27 mouse cellular contexts compared by ENCODE assay signal in the genomic region with DNA sequence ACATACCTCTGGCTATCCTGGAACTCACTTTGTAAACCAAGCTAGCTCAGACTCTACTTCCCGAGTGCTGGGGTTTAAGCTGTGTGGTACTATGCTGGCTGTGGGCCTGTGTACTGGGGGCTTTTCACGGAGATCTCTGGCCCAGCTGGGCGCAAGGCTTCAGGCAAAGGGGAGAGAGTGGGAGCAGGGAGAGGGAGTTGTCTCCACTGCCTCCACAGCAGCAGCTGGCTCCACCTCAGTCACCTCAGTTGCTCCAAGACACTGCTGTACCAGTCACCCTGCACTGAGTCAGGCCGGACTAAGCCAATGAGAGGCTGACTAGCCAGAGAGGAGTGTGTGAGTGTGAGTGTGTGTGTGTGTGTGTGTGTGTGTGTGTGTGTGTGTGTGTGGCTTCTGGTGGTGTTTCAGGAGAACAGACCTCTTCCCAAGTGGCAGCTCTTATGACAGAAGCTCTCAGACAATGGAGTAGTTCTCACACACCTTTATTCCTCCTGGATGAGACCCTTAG. TPM values are rescaled to one million over a fixed set of nuclear protein-coding genes. Genes with fewer than 3 reads are reported as not detected.
A peak's percentile ranks its signal among the peaks of the same experiment; 100 is the strongest.
DNase-seq lines count a peak whose midpoint lies in the region; ATAC-seq lines count a peak whose summit lies in the region.
"Had no signal": no experiment of that assay in that cellular context is flagged by ENCODE, and none has a peak within 500 bp of the region (broad histone marks: within the 10 kb centered on the region; RNA-seq: fewer than 3 reads in every experiment).

No protein-coding gene starts in this region.

- H3K9me3 ChIP-seq in heart, embryonic 11.5 days (replicated peaks; ENCODE audit: control insufficient read depth, low read length), result no peaks in the 10 kb centered on the region
- H3K9me3 ChIP-seq in liver, embryonic 12.5 days (replicated peaks), result no peaks in the 10 kb centered on the region
- H3K9me3 ChIP-seq: forebrain, embryonic 15.5 days; hindbrain, embryonic 12.5 days; limb, embryonic 13.5 days had no signal

- peak; percentile 78 for DNase-seq in heart, adult 11 months
- no peak for DNase-seq in liver
- DNase-seq in spleen, postnatal 4 days (ENCODE audit: low spot score in 2 of 2), result peak; percentile 10 to 57
- no peak for DNase-seq in spleen, postnatal 36 days (ENCODE audit: low spot score in 2 of 2)
- no peak for DNase-seq in retina, embryonic 14.5 days (ENCODE audit: low spot score)
- DNase-seq: B cell, adult 2 months; cerebellum, adult 2 months; cerebellum, postnatal 14 days; heart, postnatal 36 days; kidney, postnatal 25 days; lung, adult 18-20 months; lung, postnatal 4 days; midbrain, embryonic 14.5 days; right cerebral cortex, adult 18-20 months; spleen, adult 18-20 months; thymus, postnatal 4 days had no signal

- no peaks in the 10 kb centered on the region for H3K36me3 ChIP-seq in heart, embryonic 11.5 days (ENCODE audit: control insufficient read depth, insufficient read depth, low read length)
- peaks cover under 1% of the 10 kb centered on the region; the same call in 1 of the 2 replicates for H3K36me3 ChIP-seq in liver, embryonic 12.5 days
- H3K36me3 ChIP-seq: forebrain, embryonic 15.5 days; hindbrain, embryonic 12.5 days; limb, embryonic 13.5 days had no signal

- H3K4me1 ChIP-seq in heart, embryonic 11.5 days (ENCODE audit: control insufficient read depth, insufficient read depth, low read length), result 0 out of 2 replicates have a peak, but pooled peaks cover 7% of the 10 kb centered on the region
- peaks cover 31% of the 10 kb centered on the region for H3K4me1 ChIP-seq in liver, embryonic 12.5 days
- H3K4me1 ChIP-seq: hindbrain, embryonic 12.5 days had no signal

- H3K27me3 ChIP-seq in heart, embryonic 11.5 days (ENCODE audit: control insufficient read depth, insufficient read depth, low read length), result no peaks in the 10 kb centered on the region
- no peaks in the 10 kb centered on the region for H3K27me3 ChIP-seq in liver, embryonic 12.5 days (replicated peaks)
- H3K27me3 ChIP-seq: forebrain, embryonic 15.5 days; hindbrain, embryonic 12.5 days; limb, embryonic 13.5 days had no signal

- 84% methylated on average over 4 of the region's 4 CpGs for WGBS in heart, embryonic 11.5 days (ENCODE audit: insufficient replicate concordance)
- WGBS in liver, embryonic 12.5 days (ENCODE audit: insufficient replicate concordance), result 78% methylated on average over 4 of the region's 4 CpGs

- no peak overlapping the region for H3K4me2 ChIP-seq in heart, embryonic 11.5 days
- H3K4me2 ChIP-seq in liver, embryonic 12.5 days, result 0 out of 2 replicates have a peak overlapping the region, but pooled peaks have one; percentile 1
- H3K4me2 ChIP-seq: forebrain, embryonic 15.5 days; hindbrain, embryonic 12.5 days; limb, embryonic 13.5 days had no signal

- H3K4me3 ChIP-seq in heart, embryonic 11.5 days (ENCODE audit: low read depth, low read length), result no peak overlapping the region
- no peak overlapping the region for H3K4me3 ChIP-seq in liver, embryonic 12.5 days
- H3K4me3 ChIP-seq: forebrain, embryonic 15.5 days; hindbrain, embryonic 12.5 days; limb, embryonic 13.5 days had no signal

- ATAC-seq in heart, embryonic 11.5 days (replicated peaks; ENCODE audit: insufficient number of reproducible peaks, low FRiP score, low TSS enrichment), result no peak
- no peak for ATAC-seq in liver, embryonic 12.5 days
- ATAC-seq: forebrain, embryonic 15.5 days; hindbrain, postnatal 0 days; intestine, postnatal 0 days; lung, postnatal 0 days had no signal

- H3K9ac ChIP-seq in heart, embryonic 11.5 days (ENCODE audit: low read depth, low read length), result no peak overlapping the region
- H3K9ac ChIP-seq in liver, embryonic 12.5 days, result no peak overlapping the region
- H3K9ac ChIP-seq: forebrain, embryonic 15.5 days; hindbrain, embryonic 12.5 days; limb, embryonic 13.5 days had no signal

- no peak overlapping the region for H3K27ac ChIP-seq in heart, embryonic 11.5 days (ENCODE audit: low read depth, low read length)
- no peak overlapping the region for H3K27ac ChIP-seq in liver, embryonic 12.5 days
- H3K27ac ChIP-seq: forebrain, embryonic 15.5 days; hindbrain, embryonic 12.5 days; hindbrain, postnatal 0 days; limb, embryonic 13.5 days had no signal

RNA-seq across cellular contexts. Expression of gene Hmgb2, which starts 4.1 kb away (rescaled TPM):
- 288 and 289 TPM in 2 replicates for polyA plus RNA-seq in heart, embryonic 11.5 days (2014; fragmentation: Nextera tagmentation; extraction: Ambion mirVana)
- polyA plus RNA-seq in liver, embryonic 12.5 days (2016; fragmentation: Nextera tagmentation; extraction: Ambion mirVana), result 380 and 430 TPM in 2 replicates

RNA-seq across cellular contexts. Expression of gene Sap30, which starts 19.9 kb away (rescaled TPM):
- polyA plus RNA-seq in heart, embryonic 11.5 days (2014; fragmentation: Nextera tagmentation; extraction: Ambion mirVana), result 48.6 and 50.4 TPM in 2 replicates
- 26.9 and 27.8 TPM in 2 replicates for polyA plus RNA-seq in liver, embryonic 12.5 days (2016; fragmentation: Nextera tagmentation; extraction: Ambion mirVana)

RNA-seq across cellular contexts. Expression of gene Scrg1, which starts 51.9 kb away (rescaled TPM):
- 0.68 and 0.72 TPM in 2 replicates for polyA plus RNA-seq in heart, embryonic 11.5 days (2014; fragmentation: Nextera tagmentation; extraction: Ambion mirVana)
- 0.18 TPM in 1 of 2 replicates, not detected in the other for polyA plus RNA-seq in liver, embryonic 12.5 days (2016; fragmentation: Nextera tagmentation; extraction: Ambion mirVana)
- polyA plus RNA-seq: kidney, embryonic 14.5 days; testis, adult 2 months; thymus, postnatal 0 days had no signal

Comparison
In these comparisons a context has a peak if more than half of its experiments do, and no peak if none do; other contexts are left out.
1. DNase-seq: peak in heart, adult 11 months (single experiment) and spleen, postnatal 4 days (2 of 2); none in liver (single experiment), spleen, postnatal 36 days (0 of 2) and retina, embryonic 14.5 days (single experiment).